In the genomic region with DNA sequence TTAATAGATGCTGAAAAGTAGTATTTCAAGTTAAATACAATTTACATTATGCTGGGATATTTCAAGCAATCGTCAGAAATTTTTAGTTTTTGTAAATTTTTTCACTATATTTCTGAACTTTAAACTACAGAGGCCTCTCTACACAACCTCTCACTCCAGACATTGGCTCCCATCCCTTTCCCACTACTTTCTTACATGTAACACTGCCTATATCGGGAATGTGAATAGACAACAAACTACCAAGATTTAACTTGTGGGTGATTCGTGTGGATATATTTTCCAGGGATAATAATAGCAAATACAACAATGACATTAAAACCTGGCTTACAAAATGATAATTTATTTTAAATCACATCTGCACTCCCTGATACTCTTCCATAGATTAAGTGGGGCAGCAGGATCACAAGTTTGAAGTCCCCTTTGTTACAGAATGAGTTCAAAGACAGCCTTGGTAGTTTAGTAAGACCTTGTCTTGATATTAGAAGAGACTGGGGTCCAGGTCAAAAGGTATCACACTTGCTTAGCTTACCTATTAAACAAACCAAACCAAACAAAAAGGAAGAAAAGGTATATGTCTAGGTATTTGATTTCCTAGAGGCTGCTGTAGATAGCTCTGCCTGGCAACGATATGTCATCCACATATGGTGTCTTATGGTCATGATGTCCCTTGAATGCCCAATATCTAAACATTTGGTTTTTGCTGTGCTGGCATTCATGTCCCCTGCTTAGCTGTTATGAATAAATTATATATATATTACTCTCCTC, we compare ENCODE assay signal across 12 mouse cellular contexts. TPM values are rescaled to one million over a fixed set of nuclear protein-coding genes. Genes with fewer than 3 reads are reported as not detected.
DNase-seq lines count a peak whose midpoint lies in the region; ATAC-seq and TF ChIP-seq lines count a peak whose summit lies in the region.
"Had no signal": no experiment of that assay in that cellular context is flagged by ENCODE, and none has a peak within 500 bp of the region (broad histone marks: within the 10 kb centered on the region; RNA-seq: fewer than 3 reads in every experiment).

No protein-coding gene starts in this region.

- 37% methylated on average over 4 of the region's 4 CpGs for WGBS in lung, embryonic 14.5 days
- WGBS in forebrain, embryonic 14.5 days = 41% methylated on average over 4 of the region's 4 CpGs
- 56% methylated on average over 4 of the region's 4 CpGs for WGBS in midbrain, embryonic 14.5 days

- peak overlapping the region; percentile 41 for H3K4me3 ChIP-seq in lung, embryonic 14.5 days (ENCODE audit: low read depth, low read length)
- peak overlapping the region; percentile 26 for H3K4me3 ChIP-seq in forebrain, embryonic 14.5 days (ENCODE audit: low read depth, low read length)
- H3K4me3 ChIP-seq in midbrain, embryonic 14.5 days (replicated peaks; ENCODE audit: low read depth, low read length) = no peak overlapping the region

- H3K4me2 ChIP-seq in lung, embryonic 14.5 days = peak overlapping the region; percentile 82
- peak overlapping the region; percentile 50; the same call in 1 of the 2 replicates for H3K4me2 ChIP-seq in forebrain, embryonic 14.5 days (ENCODE audit: low read length)
- H3K4me2 ChIP-seq in midbrain, embryonic 14.5 days (ENCODE audit: low read length) = 0 out of 2 replicates have a peak overlapping the region, but pooled peaks have one; percentile 10

- intact Hi-C loops in gastrocnemius, postnatal 14 days (cut with DNase I; ENCODE audit: low total_unique reads) = no loop called here

- H3K27me3 ChIP-seq in lung, embryonic 14.5 days (ENCODE audit: insufficient read depth, low read length) = no peaks in the 10 kb centered on the region
- H3K27me3 ChIP-seq in forebrain, embryonic 14.5 days (replicated peaks; ENCODE audit: control insufficient read depth, insufficient read depth, low read length) = no peaks in the 10 kb centered on the region
- H3K27me3 ChIP-seq in midbrain, embryonic 14.5 days (ENCODE audit: control insufficient read depth, insufficient read depth, low read length) = no peaks in the 10 kb centered on the region

- no peaks in the 10 kb centered on the region for H3K9me3 ChIP-seq in lung, embryonic 14.5 days (ENCODE audit: low read depth, low read length)
- H3K9me3 ChIP-seq in forebrain, embryonic 14.5 days (replicated peaks; ENCODE audit: control insufficient read depth, low read length) = no peaks in the 10 kb centered on the region
- no peaks in the 10 kb centered on the region for H3K9me3 ChIP-seq in midbrain, embryonic 14.5 days (ENCODE audit: control insufficient read depth, low read length)

- ATAC-seq in lung, embryonic 14.5 days (ENCODE audit: insufficient read depth) = no peak
- no peak for ATAC-seq in forebrain, embryonic 14.5 days
- no peak for ATAC-seq in midbrain, embryonic 14.5 days (ENCODE audit: low FRiP score, low TSS enrichment)
- ATAC-seq: activated CD4-positive, CD25-positive, alpha-beta regulatory T cell, adult 4 months had no signal

- H3K36me3 ChIP-seq in lung, embryonic 14.5 days (ENCODE audit: insufficient read depth) = no peaks in the 10 kb centered on the region
- no peaks in the 10 kb centered on the region for H3K36me3 ChIP-seq in forebrain, embryonic 14.5 days (ENCODE audit: control insufficient read depth, insufficient read depth, low read length)
- no peaks in the 10 kb centered on the region for H3K36me3 ChIP-seq in midbrain, embryonic 14.5 days (ENCODE audit: control insufficient read depth, insufficient read depth, low read length)

- peaks cover 4% of the 10 kb centered on the region; the same call in 1 of the 2 replicates for H3K4me1 ChIP-seq in lung, embryonic 14.5 days (ENCODE audit: insufficient read depth)
- peaks cover 6% of the 10 kb centered on the region for H3K4me1 ChIP-seq in forebrain, embryonic 14.5 days (ENCODE audit: control insufficient read depth, insufficient read depth, low read length)
- peaks cover 9% of the 10 kb centered on the region for H3K4me1 ChIP-seq in midbrain, embryonic 14.5 days (ENCODE audit: control insufficient read depth, insufficient read depth, low read length)

- no peak for TF ChIP-seq CTCF in lung, embryonic 14.5 days (IDR thresholded peaks at IDR 0.05; ENCODE audit: low read depth)

- peak overlapping the region; percentile 76 for H3K9ac ChIP-seq in lung, embryonic 14.5 days
- peak overlapping the region; percentile 54; the same call in 1 of the 2 replicates for H3K9ac ChIP-seq in forebrain, embryonic 14.5 days (ENCODE audit: low read length)
- H3K9ac ChIP-seq in midbrain, embryonic 14.5 days (replicated peaks; ENCODE audit: low read length) = no peak overlapping the region

- peak overlapping the region; percentile 97 for H3K27ac ChIP-seq in lung, embryonic 14.5 days (ENCODE audit: low read depth)
- H3K27ac ChIP-seq in forebrain, embryonic 14.5 days (ENCODE audit: low read depth, low read length) = peak overlapping the region; percentile 65; the same call in 1 of the 2 replicates
- no peak overlapping the region for H3K27ac ChIP-seq in midbrain, embryonic 14.5 days (replicated peaks; ENCODE audit: low read depth, low read length)

- peak; percentile 54 for DNase-seq in embryo, embryonic 10.5 days (ENCODE audit: low spot score)
- DNase-seq in embryo, embryonic 11 days = no peak
- peak; percentile 37 for DNase-seq in lung, embryonic 14.5 days
- DNase-seq in lung, adult 18-20 months = no peak
- DNase-seq in forebrain, embryonic 14.5 days (ENCODE audit: low spot score) = no peak
- no peak for DNase-seq in midbrain, embryonic 14.5 days
- no peak for DNase-seq in gastrocnemius, postnatal 14 days
- DNase-seq in layer of hippocampus, postnatal 25 days (ENCODE audit: extremely low spot score in 1 of 2, low spot score in 1 of 2) = no peak
- DNase-seq: cerebellum, postnatal 14 days had no signal

RNA-seq across cellular contexts. Expression of a gene that starts 1.4 kb away (rescaled TPM):
- 18.4 and 18.7 TPM in 2 replicates for polyA plus RNA-seq in lung, embryonic 14.5 days (2014; fragmentation: Nextera tagmentation; extraction: Ambion mirVana)
- 2.3 and 9.6 TPM in 2 replicates for polyA plus RNA-seq in forebrain, embryonic 14.5 days (2014; fragmentation: Nextera tagmentation; extraction: Ambion mirVana)
- 3.5 and 4.0 TPM in 2 replicates for polyA plus RNA-seq in midbrain, embryonic 14.5 days (2014; fragmentation: Nextera tagmentation; extraction: Ambion mirVana)
- 10 to 100 TPM; 86.8 to 91.4 TPM for total RNA-seq in gastrocnemius, postnatal 14 days (2021)
- total RNA-seq in layer of hippocampus, postnatal 25 days (2021) = 10 to 100 TPM; 12.3 to 22.8 TPM
- total RNA-seq: monocyte, adult 5-6 weeks had no signal
- polyA plus RNA-seq: activated CD4-positive, CD25-positive, alpha-beta regulatory T cell, adult 4 months had no signal

RNA-seq across cellular contexts. Expression of a gene that starts 2.6 kb away (rescaled TPM):
- polyA plus RNA-seq in lung, embryonic 14.5 days (2014; fragmentation: Nextera tagmentation; extraction: Ambion mirVana) = 70.8 and 71.5 TPM in 2 replicates
- polyA plus RNA-seq in forebrain, embryonic 14.5 days (2014; fragmentation: Nextera tagmentation; extraction: Ambion mirVana) = 27.8 and 49.2 TPM in 2 replicates
- 11.3 and 13.5 TPM in 2 replicates for polyA plus RNA-seq in midbrain, embryonic 14.5 days (2014; fragmentation: Nextera tagmentation; extraction: Ambion mirVana)
- total RNA-seq in gastrocnemius, postnatal 14 days (2021) = 10 to 100 TPM; 67.6 to 81.2 TPM
- total RNA-seq in layer of hippocampus, postnatal 25 days (2021) = 10 to 100 TPM; 24.8 to 42.0 TPM
- total RNA-seq: monocyte, adult 5-6 weeks had no signal
- polyA plus RNA-seq: urinary bladder, adult 2 months had no signal

RNA-seq across cellular contexts. Expression of a gene that starts 3.3 kb away (rescaled TPM):
- polyA plus RNA-seq in lung, embryonic 14.5 days (2014; fragmentation: Nextera tagmentation; extraction: Ambion mirVana) = 4.3 and 7.5 TPM in 2 replicates
- 3.5 and 4.7 TPM in 2 replicates for polyA plus RNA-seq in forebrain, embryonic 14.5 days (2014; fragmentation: Nextera tagmentation; extraction: Ambion mirVana)
- polyA plus RNA-seq in midbrain, embryonic 14.5 days (2014; fragmentation: Nextera tagmentation; extraction: Ambion mirVana) = 2.8 and 5.0 TPM in 2 replicates
- total RNA-seq in gastrocnemius, postnatal 14 days (2021) = 10 to 100 TPM; 56.8 to 62.2 TPM
- 10 to 100 TPM; 71.8 to 80.9 TPM for total RNA-seq in layer of hippocampus, postnatal 25 days (2021)

RNA-seq across cellular contexts. Expression of a gene that starts 7.0 kb away (rescaled TPM):
- polyA plus RNA-seq in lung, embryonic 14.5 days (2014; fragmentation: Nextera tagmentation; extraction: Ambion mirVana) = 1.6 and 4.0 TPM in 2 replicates
- polyA plus RNA-seq in forebrain, embryonic 14.5 days (2014; fragmentation: Nextera tagmentation; extraction: Ambion mirVana) = 1.3 and 1.5 TPM in 2 replicates
- 0.51 TPM in 1 of 2 replicates, not detected in the other for polyA plus RNA-seq in midbrain, embryonic 14.5 days (2014; fragmentation: Nextera tagmentation; extraction: Ambion mirVana)
- 10 to 100 TPM; 42.8 to 44.6 TPM for total RNA-seq in gastrocnemius, postnatal 14 days (2021)
- total RNA-seq in layer of hippocampus, postnatal 25 days (2021) = 10 to 100 TPM; 20.1 to 33.5 TPM

RNA-seq across cellular contexts. Expression of a gene that starts 7.5 kb away (rescaled TPM):
- polyA plus RNA-seq in lung, embryonic 14.5 days (2014; fragmentation: Nextera tagmentation; extraction: Ambion mirVana) = 0.66 TPM in 1 of 2 replicates, not detected in the other
- polyA plus RNA-seq in forebrain, embryonic 14.5 days (2014; fragmentation: Nextera tagmentation; extraction: Ambion mirVana) = 0.97 TPM in 1 of 2 replicates, not detected in the other
- 0.47 and 1.1 TPM in 2 replicates for polyA plus RNA-seq in midbrain, embryonic 14.5 days (2014; fragmentation: Nextera tagmentation; extraction: Ambion mirVana)
- total RNA-seq in gastrocnemius, postnatal 14 days (2021) = 10 to 100 TPM; 55.4 to 68.5 TPM
- 10 to 100 TPM; 42.9 to 58.9 TPM for total RNA-seq in layer of hippocampus, postnatal 25 days (2021)

Comparison
In these comparisons a context has a peak if more than half of its experiments do, and no peak if none do; other contexts are left out.
1. DNase-seq: peak in embryo, embryonic 10.5 days (single experiment) and lung, embryonic 14.5 days (single experiment); none in embryo, embryonic 11 days (single experiment), lung, adult 18-20 months (0 of 2), forebrain, embryonic 14.5 days (single experiment), midbrain, embryonic 14.5 days (single experiment), gastrocnemius, postnatal 14 days (single experiment) and layer of hippocampus, postnatal 25 days (0 of 2).
2. H3K4me2 ChIP-seq: peak in every context shown above with its lines; median percentile 82 in lung, embryonic 14.5 days; 50 in forebrain, embryonic 14.5 days; 10 in midbrain, embryonic 14.5 days.